Mouse (Mus musculus) stomach, postnatal 0 days (tissue): ENCODE data around the gene Rhebl1.

Experiments used
- CTCF ChIP-seq: IDR thresholded peaks from 2 replicates; pipeline ENCODE4 v1.5.1; 2016; ENCODE audit warnings: antibody characterized with exemption, low read depth, mild to moderate bottlenecking, moderate library complexity
- EP300 ChIP-seq: optimal IDR thresholded peaks from 2 replicates; pipeline ENCODE3; 2016; ENCODE audit warnings: antibody characterized with exemption

GRCm38 (mm10) chr15:98917091-98917490, 22.8 kb upstream of the Rhebl1 start:
- TF ChIP-seq CTCF, result no peak
- no peak for TF ChIP-seq EP300
